Mouse (Mus musculus) stomach, postnatal 0 days (tissue): ENCODE measurements around the gene Traf2. TPM values are rescaled to one million over a fixed set of nuclear protein-coding genes. Genes with fewer than 3 reads are reported as not detected.

Experiments used
- ATAC-seq: fragments of 200-750 bp; cut with Nextera tagmentation; 2 replicates; pipeline ENCODE4 v1.8.0; 2017; ENCODE audit not compliant: low FRiP score, low TSS enrichment
- DNase-seq: peaks from one replicate; pipeline ENCODE4 v3.0.0-alpha.2; 2016; ENCODE audit warnings: low spot score
- H3K27ac ChIP-seq: fragments of 300-500 bp; sonication (generic); replicated peaks from 2 replicates; pipeline ENCODE4 v1.5.1; 2014; ENCODE audit warnings: mild to moderate bottlenecking, control low read depth
- H3K27me3 ChIP-seq: fragments of 300-500 bp; sonication (generic); 2 replicates; pipeline ENCODE4 v1.6.1; 2014; ENCODE audit warnings: low read length; ENCODE audit not compliant: control insufficient read depth, insufficient read depth
- H3K36me3 ChIP-seq: fragments of 300-500 bp; sonication (generic); 2 replicates; pipeline ENCODE4 v1.6.1; 2014; ENCODE audit warnings: low read length, mixed read lengths; ENCODE audit not compliant: control insufficient read depth, insufficient read depth
- H3K4me1 ChIP-seq: fragments of 300-500 bp; sonication (generic); replicated peaks from 2 replicates; pipeline ENCODE4 v1.6.1; 2014; ENCODE audit warnings: antibody characterized with exemption; ENCODE audit not compliant: control insufficient read depth, insufficient read depth
- H3K4me2 ChIP-seq: fragments of 300-500 bp; sonication (generic); replicated peaks from 2 replicates; pipeline ENCODE4 v1.6.1; 2014; ENCODE audit warnings: low read depth, mild to moderate bottlenecking, control low read depth, moderate library complexity
- H3K4me3 ChIP-seq: fragments of 300-500 bp; sonication (generic); 2 replicates; pipeline ENCODE4 v1.5.1; 2014; ENCODE audit warnings: low read depth, low read length, control low read depth
- H3K9ac ChIP-seq: fragments of 300-500 bp; sonication (generic); 2 replicates; pipeline ENCODE4 v1.6.1; 2014; ENCODE audit warnings: mild to moderate bottlenecking, low read length, control low read depth, mixed read lengths
- H3K9me3 ChIP-seq: fragments of 300-500 bp; sonication (generic); 2 replicates; pipeline ENCODE4 v1.6.1; 2016; ENCODE audit warnings: low read length; ENCODE audit not compliant: control insufficient read depth
- CTCF ChIP-seq: IDR thresholded peaks from 2 replicates; pipeline ENCODE4 v1.5.1; 2016; ENCODE audit warnings: antibody characterized with exemption, low read depth, mild to moderate bottlenecking, moderate library complexity
- EP300 ChIP-seq: optimal IDR thresholded peaks from 2 replicates; pipeline ENCODE3; 2016; ENCODE audit warnings: antibody characterized with exemption
- WGBS: fragments of 180-500 bp; shearing (Covaris S2); extraction: QIAGEN DNeasy Blood & Tissue Kit; methylation state at CpG from one replicate; pipeline ENCODE4 v1.1.7; 2014; 5-methylcytosine and 5-hydroxymethylcytosine counted together
- polyA plus RNA-seq: library from polyadenylated mRNA; unstranded; fragments of >200 nt; fragmentation: Nextera tagmentation; extraction: Ambion mirVana; gene quantifications from 2 replicates; pipeline ENCODE4 v1.2.1, GENCODE M21; 2015

The Traf2 gene
- polyA plus RNA-seq, 1 experiment from 2014 or later = 15.9 TPM

DNA sequence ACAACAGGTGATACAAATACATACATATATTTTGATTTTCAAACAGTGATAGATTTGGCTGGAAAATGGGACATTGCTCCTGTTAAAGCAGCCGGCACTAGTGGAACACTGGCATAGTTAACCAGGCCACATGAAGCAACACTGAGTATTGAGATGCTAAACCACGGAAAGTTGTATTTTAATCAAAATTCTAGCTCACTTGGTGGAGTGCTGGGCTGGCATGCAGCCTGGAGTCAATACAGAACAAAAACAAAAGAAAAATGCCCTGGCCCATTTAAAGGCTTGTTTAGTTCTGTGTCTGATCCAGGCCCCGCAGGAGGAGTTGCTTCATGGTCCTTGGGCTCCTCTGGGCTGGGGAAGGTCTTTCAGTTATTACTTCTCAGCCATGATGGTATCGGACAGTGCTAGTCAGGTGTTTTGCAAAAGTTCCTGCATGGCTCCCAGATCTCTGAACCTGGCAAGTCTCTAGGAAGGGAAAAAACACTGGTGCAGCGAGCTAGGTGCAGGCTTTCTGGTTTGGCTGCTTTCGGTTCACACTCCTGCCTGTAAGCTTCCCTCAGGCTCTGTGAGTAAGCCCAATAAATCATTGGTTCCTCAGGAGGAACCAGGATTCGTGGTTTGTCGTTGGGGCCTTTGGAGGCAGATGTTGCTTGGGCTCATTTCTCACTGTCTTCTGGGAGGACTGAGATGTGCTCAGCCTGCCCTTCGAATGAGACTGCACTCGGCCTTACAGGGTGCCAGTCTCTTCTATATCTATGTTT, 67.0 kb downstream of the Traf2 start:
- WGBS = 37% methylated on average over 10 of the region's 10 CpGs

DNA sequence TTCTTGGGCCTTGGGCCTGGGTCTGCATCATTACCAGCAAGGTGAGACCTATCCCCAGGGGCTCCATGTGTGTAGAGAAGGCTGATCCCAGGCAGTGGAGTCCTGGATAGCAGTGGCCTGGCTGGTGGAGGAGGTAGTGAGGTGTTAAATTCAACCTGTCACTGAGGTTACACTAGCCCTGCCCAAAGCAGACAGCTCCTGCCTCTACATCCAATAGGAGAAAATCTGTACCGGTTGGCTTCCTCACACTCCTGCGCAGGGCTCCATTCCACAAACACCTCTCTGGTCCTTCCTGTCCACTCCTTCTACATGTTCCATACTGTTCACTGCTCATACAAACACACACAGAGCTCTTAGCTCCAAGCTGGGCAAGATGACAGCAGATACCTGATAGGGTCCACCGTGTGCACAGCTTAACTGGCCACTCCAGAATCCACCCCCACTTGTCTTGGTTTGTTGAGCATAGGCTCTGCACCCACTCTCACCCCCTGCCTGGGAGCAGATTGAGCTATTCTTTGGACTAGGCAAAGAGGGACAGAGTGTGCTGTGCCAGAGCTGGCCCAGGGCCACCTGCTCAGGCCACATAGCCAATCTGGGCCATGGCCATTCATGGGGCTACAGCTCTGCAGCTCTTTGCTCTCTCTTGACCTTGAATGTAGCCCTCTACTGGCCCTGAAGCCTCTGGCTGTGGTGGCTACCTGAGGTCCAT, 68.6 kb downstream of the Traf2 start:
- no peaks in the 10 kb centered on the region for H3K27me3 ChIP-seq
- TF ChIP-seq EP300 (no peak), CTCF (no peak)
- no peak for ATAC-seq
- H3K27ac ChIP-seq = no peak overlapping the region
- no peak for DNase-seq
- H3K9me3 ChIP-seq = no peaks in the 10 kb centered on the region
- no peak overlapping the region for H3K9ac ChIP-seq
- no peaks in the 10 kb centered on the region for H3K36me3 ChIP-seq
- H3K4me1 ChIP-seq = peaks cover 2% of the 10 kb centered on the region; the same call in 1 of the 2 replicates
- WGBS = 86% methylated on average over 3 of the region's 3 CpGs
- H3K4me2 ChIP-seq = no peak overlapping the region
- no peak overlapping the region for H3K4me3 ChIP-seq

More for the DNA sequence above, 67.0 kb downstream of the Traf2 start:
- Histone ChIP-seq H3K27ac (peak overlapping the region; percentile 84), H3K4me1 (peaks cover 2% of the 10 kb centered on the region; the same call in 1 of the 2 replicates), H3K4me3 (no peak overlapping the region), H3K27me3 (no peaks in the 10 kb centered on the region), H3K4me2 (0 out of 2 replicates have a peak overlapping the region, but pooled peaks have one; percentile 11), H3K9ac (no peak overlapping the region), H3K36me3 (no peaks in the 10 kb centered on the region), H3K9me3 (no peaks in the 10 kb centered on the region)
- ATAC-seq (peak; percentile 47), DNase-seq (peak; percentile 62)
- TF ChIP-seq EP300 = no peak
- TF ChIP-seq CTCF = no peak

GRCm38 (mm10) chr2:25477541-25477940, 69.2 kb downstream of the Traf2 start:
- 83% methylated on average over 8 of the region's 8 CpGs for WGBS
- no peaks in the 10 kb centered on the region for H3K36me3 ChIP-seq
- H3K4me2 ChIP-seq = no peak overlapping the region
- peaks cover 2% of the 10 kb centered on the region; the same call in 1 of the 2 replicates for H3K4me1 ChIP-seq
- no peaks in the 10 kb centered on the region for H3K9me3 ChIP-seq
- H3K4me3 ChIP-seq = no peak overlapping the region
- ATAC-seq (no peak), DNase-seq (no peak)
- H3K27me3 ChIP-seq = no peaks in the 10 kb centered on the region
- H3K27ac ChIP-seq = no peak overlapping the region
- TF ChIP-seq CTCF (no peak), EP300 (no peak)
- H3K9ac ChIP-seq = no peak overlapping the region

- Histone ChIP-seq H3K4me1 (no peaks in the 10 kb centered on the region), H3K9me3 (no peaks in the 10 kb centered on the region), H3K4me2 (no peak overlapping the region), H3K27ac (no peak overlapping the region), H3K36me3 (no peaks in the 10 kb centered on the region), H3K27me3 (no peaks in the 10 kb centered on the region), H3K4me3 (no peak overlapping the region), H3K9ac (no peak overlapping the region)
- DNase-seq (no peak), ATAC-seq (no peak)
- WGBS = 76% methylated on average over 2 of the region's 2 CpGs
- TF ChIP-seq CTCF = no peak
Observed at GRCm38 (mm10) chr2:25472550-25472949, 74.2 kb downstream of the Traf2 start.

GRCm38 (mm10) chr2:25469969-25470368, 76.8 kb downstream of the Traf2 start, which contains the start of gene Ptgds:
TSS of gene Ptgds (minus strand) at chr2:25470046.
- no peaks in the 10 kb centered on the region for H3K36me3 ChIP-seq
- H3K27ac ChIP-seq = 0 out of 2 replicates have a peak within 1 kb of the TSS, but pooled peaks have one; percentile 18
- H3K4me3 ChIP-seq = no peak within 1 kb of the TSS
- WGBS = 42% methylated on average over 6 of the region's 6 CpGs
- H3K4me2 ChIP-seq = no peak within 1 kb of the TSS
- no peaks in the 10 kb centered on the region for H3K4me1 ChIP-seq
- ATAC-seq (no peak), DNase-seq (no peak)
- no peak within 1 kb of the TSS for H3K9ac ChIP-seq
- H3K9me3 ChIP-seq = no peaks in the 10 kb centered on the region
- TF ChIP-seq CTCF (no peak), EP300 (no peak)
- no peaks in the 10 kb centered on the region for H3K27me3 ChIP-seq
